Comparison of ENCODE assay signal across 8 mouse cellular contexts in genomic region chr11:52167126-52167525, GRCm38 (mm10). TPM values are rescaled to one million over a fixed set of nuclear protein-coding genes. Genes with fewer than 3 reads are reported as not detected.
DNase-seq lines count a peak whose midpoint lies in the region; ATAC-seq lines count a peak whose summit lies in the region.

No protein-coding gene starts in this region.

- under 1% methylated on average over 21 of the region's 21 CpGs for WGBS in midbrain, embryonic 11.5 days
- WGBS in midbrain, embryonic 13.5 days: under 1% methylated on average over 21 of the region's 21 CpGs
- under 1% methylated on average over 21 of the region's 21 CpGs for WGBS in limb, embryonic 13.5 days

- H3K9me3 ChIP-seq in midbrain, embryonic 11.5 days (ENCODE audit: control insufficient read depth, low read length): no peaks in the 10 kb centered on the region
- H3K9me3 ChIP-seq in midbrain, embryonic 13.5 days: no peaks in the 10 kb centered on the region
- H3K9me3 ChIP-seq in limb, embryonic 13.5 days: no peaks in the 10 kb centered on the region

- intact Hi-C loops in heart, postnatal 14 days (cut with DNase I): no loop called here

- H3K36me3 ChIP-seq in midbrain, embryonic 11.5 days (ENCODE audit: control insufficient read depth, insufficient read depth, low read length): no peaks in the 10 kb centered on the region
- no peaks in the 10 kb centered on the region for H3K36me3 ChIP-seq in midbrain, embryonic 13.5 days
- no peaks in the 10 kb centered on the region for H3K36me3 ChIP-seq in limb, embryonic 13.5 days

- no peak overlapping the region for H3K27ac ChIP-seq in midbrain, embryonic 11.5 days (ENCODE audit: low read depth, low read length)
- no peak overlapping the region for H3K27ac ChIP-seq in midbrain, embryonic 13.5 days
- H3K27ac ChIP-seq in limb, embryonic 13.5 days: no peak overlapping the region

- no peak overlapping the region; the same call in 1 of the 2 replicates for H3K4me2 ChIP-seq in midbrain, embryonic 11.5 days
- no peak overlapping the region for H3K4me2 ChIP-seq in midbrain, embryonic 13.5 days (replicated peaks)
- peak overlapping the region; percentile 70 for H3K4me2 ChIP-seq in limb, embryonic 13.5 days (replicated peaks)

- no peaks in the 10 kb centered on the region for H3K4me1 ChIP-seq in midbrain, embryonic 11.5 days (ENCODE audit: control insufficient read depth, insufficient read depth, low read length)
- H3K4me1 ChIP-seq in midbrain, embryonic 13.5 days (replicated peaks): peaks cover 11% of the 10 kb centered on the region; the same call in 1 of the 2 replicates
- H3K4me1 ChIP-seq in limb, embryonic 13.5 days: 0 out of 2 replicates have a peak, but pooled peaks cover 3% of the 10 kb centered on the region

- DNase-seq in midbrain, embryonic 11.5 days (ENCODE audit: low spot score, missing footprints): peak; percentile 91
- peak; percentile 23 for DNase-seq in embryo, embryonic 11 days
- DNase-seq in heart, postnatal 14 days: peak; percentile 23 to 28
- peak; percentile 47 for DNase-seq in neural tube, embryonic 10.5 days (ENCODE audit: extremely low spot score, low spot score)
- no peak for DNase-seq in right cerebral cortex, adult 2 months (ENCODE audit: low spot score in 2 of 2)

- no peak for ATAC-seq in midbrain, embryonic 11.5 days (ENCODE audit: low FRiP score)
- ATAC-seq in midbrain, embryonic 13.5 days: no peak
- ATAC-seq in limb, embryonic 13.5 days (ENCODE audit: low FRiP score, low read depth): no peak
- ATAC-seq in erythroblast, adult 5-6 weeks (replicated peaks; ENCODE audit: low FRiP score, poor library complexity, severe bottlenecking): no peak

- H3K4me3 ChIP-seq in midbrain, embryonic 11.5 days (ENCODE audit: low read depth, low read length): no peak overlapping the region
- H3K4me3 ChIP-seq in midbrain, embryonic 13.5 days (replicated peaks): no peak overlapping the region
- H3K4me3 ChIP-seq in limb, embryonic 13.5 days: peak overlapping the region; percentile 48

- peaks cover 14% of the 10 kb centered on the region for H3K27me3 ChIP-seq in midbrain, embryonic 11.5 days (ENCODE audit: control insufficient read depth, insufficient read depth, low read length)
- H3K27me3 ChIP-seq in midbrain, embryonic 13.5 days: peaks cover 65% of the 10 kb centered on the region
- H3K27me3 ChIP-seq in limb, embryonic 13.5 days: peaks cover 68% of the 10 kb centered on the region

- no peak overlapping the region for H3K9ac ChIP-seq in midbrain, embryonic 11.5 days (ENCODE audit: low read length)
- no peak overlapping the region for H3K9ac ChIP-seq in midbrain, embryonic 13.5 days (replicated peaks)
- no peak overlapping the region for H3K9ac ChIP-seq in limb, embryonic 13.5 days

RNA-seq across cellular contexts. Expression of gene Olfr1373, which starts 21.8 kb away (rescaled TPM):
- polyA plus RNA-seq in midbrain, embryonic 11.5 days (2014; fragmentation: Nextera tagmentation; extraction: Ambion mirVana): not detected in 2 replicates
- not detected in 2 replicates for polyA plus RNA-seq in midbrain, embryonic 13.5 days (2015; fragmentation: Nextera tagmentation; extraction: Ambion mirVana)
- not detected for total RNA-seq in heart, postnatal 14 days (2021)
- polyA plus RNA-seq in limb, embryonic 13.5 days (2015; fragmentation: Nextera tagmentation; extraction: Ambion mirVana): not detected in 2 replicates
- not detected in 2 replicates for total RNA-seq in erythroblast, adult 5-6 weeks (2015; ENCODE audit: low replicate concordance)
- not detected in 2 replicates for total RNA-seq in erythroblast, adult 5-6 weeks (2017; ENCODE audit: low replicate concordance)

RNA-seq across cellular contexts. Expression of gene Olfr1371, which starts 46.7 kb away (rescaled TPM):
- polyA plus RNA-seq in midbrain, embryonic 11.5 days (2014; fragmentation: Nextera tagmentation; extraction: Ambion mirVana): not detected in 2 replicates
- polyA plus RNA-seq in midbrain, embryonic 13.5 days (2015; fragmentation: Nextera tagmentation; extraction: Ambion mirVana): not detected in 2 replicates
- total RNA-seq in heart, postnatal 14 days (2021): not detected
- polyA plus RNA-seq in limb, embryonic 13.5 days (2015; fragmentation: Nextera tagmentation; extraction: Ambion mirVana): not detected in 2 replicates
- total RNA-seq in erythroblast, adult 5-6 weeks (2015; ENCODE audit: low replicate concordance): not detected in 2 replicates
- not detected in 2 replicates for total RNA-seq in erythroblast, adult 5-6 weeks (2017; ENCODE audit: low replicate concordance)

Comparison
In these comparisons a context has a peak if more than half of its experiments do, and no peak if none do; other contexts are left out.
1. DNase-seq: peak in midbrain, embryonic 11.5 days (single experiment), embryo, embryonic 11 days (single experiment), heart, postnatal 14 days (2 of 2) and neural tube, embryonic 10.5 days (single experiment); none in right cerebral cortex, adult 2 months (0 of 2).